Mouse (Mus musculus) embryonic fibroblast, embryonic 13.5 days (primary cell): ENCODE results near the gene Gm20479.

ENCODE experiments used
- CTCF ChIP-seq: IDR thresholded peaks from 2 replicates; pipeline ENCODE4 v1.5.1; 2011; ENCODE audit warnings: mild to moderate bottlenecking, control low read depth, low read length, moderate library complexity, borderline replicate concordance; ENCODE audit not compliant: insufficient read depth
- POLR2A ChIP-seq: IDR thresholded peaks from 2 replicates; pipeline ENCODE4 v1.6.1; 2011; ENCODE audit warnings: low read depth, mild to moderate bottlenecking, control low read depth, low read length, moderate library complexity

- no peak for TF ChIP-seq CTCF
- no peak; the same call in 1 of the 2 replicates for TF ChIP-seq POLR2A
Measured at GRCm38 (mm10) chr7:27330709-27331540, 26.3 kb downstream of the Gm20479 start.
